Mouse (Mus musculus): ENCODE measurements around the gene Ccdc69.

Ccdc69 gene

DNA sequence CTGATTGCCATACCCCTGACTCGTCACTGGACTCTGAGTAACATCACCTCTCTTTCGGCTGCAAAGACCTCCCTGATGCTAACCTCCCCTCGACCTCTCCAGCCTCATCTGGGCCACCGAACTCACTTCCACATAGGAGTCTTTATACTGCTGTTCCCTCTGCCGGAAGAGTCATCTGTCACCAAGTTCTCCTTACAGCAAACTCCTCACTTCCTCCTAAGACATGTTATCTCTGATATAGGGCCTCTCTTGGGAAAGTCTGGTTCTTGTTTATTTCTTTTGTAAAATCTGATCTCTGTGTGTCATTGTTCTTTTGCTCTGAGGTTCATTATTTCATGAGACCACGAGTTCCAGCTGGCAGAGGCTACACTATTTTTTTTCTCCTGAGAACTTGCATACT, 69.7 kb downstream of the Ccdc69 start:
- DNase-seq (ENCODE audit: low spot score), result no peak

- no peak for DNase-seq (ENCODE audit: low spot score)
Measured at GRCm38 (mm10) chr11:55005684-55006083, 72.2 kb downstream of the Ccdc69 start.

DNA sequence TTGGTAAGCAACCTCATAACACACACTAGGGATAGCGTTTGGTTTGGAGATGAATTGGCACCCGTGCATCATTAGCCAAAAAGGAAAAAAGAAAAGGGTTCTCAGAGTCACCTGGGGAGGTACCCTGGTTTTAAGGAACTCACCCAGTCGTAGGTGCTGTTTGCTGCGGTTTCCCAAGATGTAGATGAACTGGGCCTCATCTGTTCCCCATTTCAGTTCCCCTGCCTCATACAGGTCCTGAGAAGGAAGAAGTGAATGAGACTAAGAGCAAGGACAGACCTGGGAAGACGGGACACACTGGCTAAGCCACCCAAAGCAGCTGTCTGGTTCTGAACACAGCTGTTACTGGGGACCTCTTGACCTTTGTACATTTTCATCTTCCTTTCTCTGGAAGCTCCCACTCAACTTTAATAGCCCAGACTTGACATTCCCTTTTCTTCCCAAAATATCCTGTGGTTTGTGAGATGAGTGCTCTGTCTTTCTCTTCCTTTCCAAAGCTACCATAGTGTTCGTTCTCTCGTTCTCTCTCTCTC, 72.9 kb downstream of the Ccdc69 start:
- no peak for DNase-seq (ENCODE audit: low spot score)
